Mouse (Mus musculus) kidney, adult 2 months (tissue): ENCODE measurements around the gene 1700069L16Rik. TPM values are rescaled to one million over a fixed set of nuclear protein-coding genes. Genes with fewer than 3 reads are reported as not detected.

Experiments
- DNase-seq: peaks from one replicate; pipeline ENCODE4 v3.0.0; 2021
- H3K27ac ChIP-seq: fragments of 200-500 bp; 2 replicates; pipeline ENCODE4 v1.5.1; 2012; ENCODE audit warnings: low read depth, low read length, control low read depth, inconsistent platforms; ENCODE audit not compliant: insufficient read depth
- H3K27me3 ChIP-seq: fragments of 200-500 bp; replicated peaks from 2 replicates; pipeline ENCODE4 v1.6.1; 2012; ENCODE audit warnings: mild to moderate bottlenecking, moderate library complexity, low read length, inconsistent platforms; ENCODE audit not compliant: control insufficient read depth, insufficient read depth
- H3K36me3 ChIP-seq: fragments of 200-500 bp; 2 replicates; pipeline ENCODE4 v1.6.1; 2012; ENCODE audit warnings: mild to moderate bottlenecking, moderate library complexity, low read length, inconsistent platforms; ENCODE audit not compliant: control insufficient read depth, insufficient read depth
- H3K4me1 ChIP-seq: fragments of 200-500 bp; 2 replicates; pipeline ENCODE4 v1.6.1; 2011; ENCODE audit warnings: low read length; ENCODE audit not compliant: control insufficient read depth, insufficient read depth
- H3K4me3 ChIP-seq: fragments of 200-500 bp; 2 replicates; pipeline ENCODE4 v1.5.1; 2011; ENCODE audit warnings: mild to moderate bottlenecking, low read depth, low read length, control low read depth; ENCODE audit not compliant: insufficient read depth
- CTCF ChIP-seq: fragments of 200-500 bp; conservative IDR thresholded peaks from 2 replicates; pipeline ENCODE4 v1.5.1; 2011; ENCODE audit warnings: low read depth, mild to moderate bottlenecking, control low read depth, low read length, moderate library complexity, mixed read lengths; ENCODE audit not compliant: insufficient read depth, insufficient read length
- POLR2A ChIP-seq: fragments of 200-500 bp; IDR thresholded peaks from one replicate; pipeline ENCODE4 v1.6.1; 2011; ENCODE audit warnings: low read depth, low read length, control low read depth
- WGBS: fragments of 180-500 bp; shearing (Covaris S2); methylation state at CpG from one replicate; pipeline ENCODE4 v1.1.7; 2018; 5-methylcytosine and 5-hydroxymethylcytosine counted together
- polyA plus RNA-seq: library from polyadenylated mRNA; depleted of rRNA; stranded (reverse); fragments of >200 nt; gene quantifications from 2 replicates; pipeline ENCODE4 v1.2.3, GENCODE M21; 2012; rRNA removed

The 1700069L16Rik gene
- polyA plus RNA-seq, 1 experiment = not detected

DNA sequence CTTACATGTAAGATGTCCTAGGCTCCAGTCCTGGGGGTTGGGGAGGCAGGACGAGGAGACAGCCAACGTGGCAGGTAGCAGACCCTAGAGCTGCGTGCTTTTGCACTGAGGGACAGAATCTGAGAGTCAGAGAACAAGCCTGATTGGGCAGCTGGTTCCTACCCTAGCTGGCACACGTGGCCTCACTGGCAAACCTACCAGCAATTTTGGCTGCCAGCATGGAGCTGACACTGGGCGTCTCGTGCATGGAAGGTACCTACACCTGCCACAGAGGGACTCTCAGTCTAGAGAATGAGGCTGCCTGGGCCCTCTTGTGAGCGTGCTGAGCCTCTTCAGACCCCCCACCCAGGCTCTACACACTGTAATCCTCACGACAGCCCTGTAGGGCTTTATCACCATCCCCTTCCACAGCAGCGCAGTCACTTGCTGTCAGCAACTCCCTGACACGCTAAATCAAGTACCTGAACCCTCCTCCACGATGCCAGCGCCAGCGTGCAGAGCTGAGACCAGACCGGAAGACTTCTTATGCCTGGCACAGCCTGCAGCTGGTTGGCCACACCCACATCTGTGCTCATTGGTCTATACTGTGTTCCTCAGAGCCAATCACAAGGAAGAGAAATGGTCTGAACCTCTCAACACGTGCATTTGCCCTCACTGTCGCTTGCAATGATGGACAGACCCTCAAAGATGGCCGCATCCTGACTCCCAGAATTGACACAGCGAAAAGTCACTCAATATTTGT is 81.3 kb downstream of the 1700069L16Rik start:
- no peak for DNase-seq
- Histone ChIP-seq H3K27me3 (no peaks in the 10 kb centered on the region), H3K36me3 (no peaks in the 10 kb centered on the region), H3K27ac (no peak overlapping the region), H3K4me1 (no peaks in the 10 kb centered on the region), H3K4me3 (no peak overlapping the region)
- 46% methylated on average over 18 of the region's 18 CpGs for WGBS
- TF ChIP-seq CTCF (no peak), POLR2A (no peak)

Other genes with a start within 250 kb of the 1700069L16Rik start
- 9.0 and 10.1 TPM in 2 replicates for gene Wscd2, start 234.4 kb downstream of the 1700069L16Rik start, polyA plus RNA-seq
- 18.2 and 19.4 TPM in 2 replicates for gene Cmklr1, start 74.3 kb downstream of the 1700069L16Rik start, polyA plus RNA-seq
- 6.7 and 7.1 TPM in 2 replicates for gene Ficd, start 11.0 kb upstream of the 1700069L16Rik start, polyA plus RNA-seq
- 13.4 TPM in 2 replicates for gene Sart3, start 47.7 kb upstream of the 1700069L16Rik start, polyA plus RNA-seq
- 355 and 370 TPM in 2 replicates for gene Iscu, start 48.0 kb upstream of the 1700069L16Rik start, polyA plus RNA-seq
- gene Tmem119, start 75.7 kb upstream of the 1700069L16Rik start, polyA plus RNA-seq = 14.8 and 19.0 TPM in 2 replicates
- gene Selplg, start 107.9 kb upstream of the 1700069L16Rik start, polyA plus RNA-seq = 9.6 and 20.5 TPM in 2 replicates
- 43.1 and 43.5 TPM in 2 replicates for gene Coro1c, start 184.0 kb upstream of the 1700069L16Rik start, polyA plus RNA-seq